Mouse (Mus musculus) layer of hippocampus, adult 8-10 months (tissue): ENCODE data around the gene Eva1b. TPM values are rescaled to one million over a fixed set of nuclear protein-coding genes. Genes with fewer than 3 reads are reported as not detected.
"Not testable (repeated sequence)": the region's sequence is repeated elsewhere in the genome, so short reads cannot be mapped to it uniquely, and the experiment has no call there.

Experiments
- DNase-seq, 2 experiments: peaks; one replicate each; pipeline ENCODE4 v3.0.0; 2022; ENCODE audit warnings: low spot score in 2 of 2
- total RNA-seq, 4 experiments: library from RNA; stranded (reverse); gene quantifications; 2 replicates each; pipeline ENCODE4 v1.2.4; 2022

Gene Eva1b
- total RNA-seq, 4 experiments from 2014 or later = 2.5 to 4.8 (median 3.3) TPM

GRCm38 (mm10) chr4:126155183-126155582, 7.6 kb downstream of the Eva1b start:
- no peak for DNase-seq

- no peak for DNase-seq
These were observed 8.3 kb downstream of the Eva1b start for GRCm38 (mm10) chr4:126155869-126156268.

- no peak for DNase-seq
These were observed 9.1 kb downstream of the Eva1b start for GRCm38 (mm10) chr4:126156617-126157016.

- no peak for DNase-seq
These were observed 10.0 kb downstream of the Eva1b start for GRCm38 (mm10) chr4:126157562-126157961.

GRCm38 (mm10) chr4:126159455-126159854, 11.9 kb downstream of the Eva1b start:
- DNase-seq = no peak

- no peak for DNase-seq
These were observed 13.4 kb downstream of the Eva1b start for GRCm38 (mm10) chr4:126160981-126161380.

- DNase-seq = no peak
These were observed 13.9 kb downstream of the Eva1b start for GRCm38 (mm10) chr4:126161456-126161855.

- no peak for DNase-seq
These were observed 14.4 kb downstream of the Eva1b start for GRCm38 (mm10) chr4:126161986-126162385.

- peak; percentile 74 to 77 for DNase-seq
These were observed 15.1 kb downstream of the Eva1b start for GRCm38 (mm10) chr4:126162544-126163066.

GRCm38 (mm10) chr4:126163067-126163659, 15.6 kb downstream of the Eva1b start, which contains the start of gene Sh3d21:
Gene Sh3d21 (minus strand): TSS chr4:126163491.
- DNase-seq = no peak

GRCm38 (mm10) chr4:126163685-126164084, 16.1 kb downstream of the Eva1b start:
- no peak for DNase-seq

GRCm38 (mm10) chr4:126165092-126165491, 17.5 kb downstream of the Eva1b start:
- DNase-seq = not testable (repeated sequence)

GRCm38 (mm10) chr4:126166084-126166483, 18.5 kb downstream of the Eva1b start:
- DNase-seq = no peak

GRCm38 (mm10) chr4:126168851-126169250, 21.3 kb downstream of the Eva1b start:
- DNase-seq = no peak

- DNase-seq = not testable (repeated sequence)
These were observed 23.2 kb downstream of the Eva1b start for GRCm38 (mm10) chr4:126170737-126171136.

GRCm38 (mm10) chr4:126173800-126174199, 26.3 kb downstream of the Eva1b start:
- no peak for DNase-seq

GRCm38 (mm10) chr4:126175980-126176379, 28.4 kb downstream of the Eva1b start:
- DNase-seq = not testable (repeated sequence)

- peak in 1 of 2 experiments; percentile 31 for DNase-seq
These were observed 33.8 kb downstream of the Eva1b start for GRCm38 (mm10) chr4:126181170-126181957.

GRCm38 (mm10) chr4:126183034-126183433, 35.5 kb downstream of the Eva1b start:
- DNase-seq = no peak

- DNase-seq = no peak
These were observed 39.6 kb downstream of the Eva1b start for GRCm38 (mm10) chr4:126187096-126187495.

GRCm38 (mm10) chr4:126190636-126191035, 43.1 kb downstream of the Eva1b start:
- no peak for DNase-seq

- DNase-seq = no peak
These were observed 46.7 kb downstream of the Eva1b start for GRCm38 (mm10) chr4:126194216-126194615.
